Mouse (Mus musculus) right cerebral cortex, postnatal 10 days (tissue): ENCODE results near the gene Litaf.
"Not testable (repeated sequence)": the region's sequence is repeated elsewhere in the genome, so short reads cannot be mapped to it uniquely, and the experiment has no call there.

Source experiments
- DNase-seq, 2 experiments: peaks; one replicate each; pipeline ENCODE4 v3.0.0; 2021; ENCODE audit warnings: low spot score in 2 of 2

Gene Litaf

GRCm38 (mm10) chr16:10992090-10993031 is 73.6 kb downstream of the Litaf start:
- DNase-seq = peak; percentile 39 to 45

- no peak for DNase-seq
These were observed 74.2 kb downstream of the Litaf start for GRCm38 (mm10) chr16:10991737-10992089.

- no peak for DNase-seq
These were observed 75.2 kb downstream of the Litaf start for GRCm38 (mm10) chr16:10990763-10991162.

GRCm38 (mm10) chr16:10989896-10990295 is 76.1 kb downstream of the Litaf start:
- DNase-seq = no peak

GRCm38 (mm10) chr16:10989361-10989760 is 76.6 kb downstream of the Litaf start:
- DNase-seq = no peak

- DNase-seq = no peak
These were observed 77.7 kb downstream of the Litaf start for GRCm38 (mm10) chr16:10988261-10988660.

- DNase-seq = no peak
These were observed 81.4 kb downstream of the Litaf start for GRCm38 (mm10) chr16:10984534-10984933.

GRCm38 (mm10) chr16:10981493-10982070 is 84.4 kb downstream of the Litaf start:
- DNase-seq = no peak

- DNase-seq = peak in 1 of 2 experiments; percentile 40
These were observed 86.7 kb downstream of the Litaf start for GRCm38 (mm10) chr16:10979064-10979803.

GRCm38 (mm10) chr16:10977877-10978276 is 88.1 kb downstream of the Litaf start:
- no peak for DNase-seq

- peak in 1 of 2 experiments; percentile 38 for DNase-seq
These were observed 89.7 kb downstream of the Litaf start for GRCm38 (mm10) chr16:10976202-10976631.

GRCm38 (mm10) chr16:10974939-10975338 is 91.0 kb downstream of the Litaf start:
- DNase-seq = no peak

- DNase-seq = peak; percentile 72 to 75
These were observed 91.9 kb downstream of the Litaf start for GRCm38 (mm10) chr16:10974037-10974446.

GRCm38 (mm10) chr16:10972259-10972658 is 93.7 kb downstream of the Litaf start:
- no peak for DNase-seq

GRCm38 (mm10) chr16:10969944-10970343 is 96.0 kb downstream of the Litaf start:
- DNase-seq = not testable (repeated sequence)

GRCm38 (mm10) chr16:10969342-10969741 is 96.6 kb downstream of the Litaf start:
- DNase-seq = no peak

- no peak for DNase-seq
These were observed 97.7 kb downstream of the Litaf start for GRCm38 (mm10) chr16:10968299-10968698.

GRCm38 (mm10) chr16:10967756-10968155 is 98.2 kb downstream of the Litaf start:
- DNase-seq = no peak

GRCm38 (mm10) chr16:10967013-10967412 is 98.9 kb downstream of the Litaf start:
- DNase-seq = no peak

GRCm38 (mm10) chr16:10965034-10965433 is 100.9 kb downstream of the Litaf start:
- no peak for DNase-seq

GRCm38 (mm10) chr16:10960916-10961315 is 105.0 kb downstream of the Litaf start:
- DNase-seq = no peak

- DNase-seq = peak; percentile 79 to 83
These were observed 107.1 kb downstream of the Litaf start for GRCm38 (mm10) chr16:10958763-10959440.
